Mouse (Mus musculus): ENCODE results near the gene Col24a1. TPM values are rescaled to one million over a fixed set of nuclear protein-coding genes. Genes with fewer than 3 reads are reported as not detected.

Gene Col24a1
- total and polyA plus RNA-seq, 2 experiments from 2014 or later = 0.35 to 11.7 TPM

- no peak for TF ChIP-seq CTCF (IDR thresholded peaks at IDR 0.05; ENCODE audit: low read depth)
- peaks cover 42% of the 10 kb centered on the region for H3K36me3 ChIP-seq (ENCODE audit: insufficient read depth)
- ATAC-seq (no peak), DNase-seq (no peak)
- H3K27me3 ChIP-seq (ENCODE audit: insufficient read depth, low read length) = no peaks in the 10 kb centered on the region
- H3K9ac ChIP-seq = no peak overlapping the region
- H3K9me3 ChIP-seq (ENCODE audit: low read length) = no peaks in the 10 kb centered on the region
- H3K4me3 ChIP-seq (ENCODE audit: low read depth, low read length) = no peak overlapping the region
- no peak overlapping the region for H3K27ac ChIP-seq (ENCODE audit: low read depth, low read length)
- no peak overlapping the region for H3K4me2 ChIP-seq (ENCODE audit: low read depth)
- WGBS = 95% methylated on average over 6 of the region's 6 CpGs
- no peaks in the 10 kb centered on the region for H3K4me1 ChIP-seq (ENCODE audit: insufficient read depth)
Measured at GRCm38 (mm10) chr3:145600801-145601200, 308.5 kb downstream of the Col24a1 start.

DNA sequence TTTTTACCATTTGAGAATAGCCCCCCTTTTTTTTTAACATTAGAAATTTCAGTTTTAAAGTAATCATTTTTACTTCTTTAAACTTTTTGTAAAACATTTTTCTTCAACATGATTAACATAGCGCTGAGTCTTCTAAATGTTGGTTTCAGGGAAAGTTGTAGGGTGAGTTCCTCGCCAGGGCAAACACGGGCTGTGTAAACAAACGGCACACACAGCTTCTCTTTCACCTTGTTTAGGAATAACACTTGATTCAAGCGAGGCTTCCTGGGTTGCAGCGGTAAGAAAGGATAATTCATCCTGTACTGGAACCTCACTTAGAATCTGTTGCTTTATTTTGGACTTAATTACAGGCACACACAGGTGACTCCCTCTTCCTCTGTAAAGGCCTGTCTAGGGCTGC, 309.1 kb downstream of the Col24a1 start:
- Histone ChIP-seq H3K9me3 (ENCODE audit: low read length) (no peaks in the 10 kb centered on the region), H3K27me3 (ENCODE audit: insufficient read depth, low read length) (no peaks in the 10 kb centered on the region), H3K4me2 (ENCODE audit: low read depth) (no peak overlapping the region), H3K27ac (ENCODE audit: low read depth, low read length) (no peak overlapping the region), H3K9ac (no peak overlapping the region), H3K4me3 (ENCODE audit: low read depth, low read length) (no peak overlapping the region), H3K36me3 (ENCODE audit: insufficient read depth) (peaks cover 42% of the 10 kb centered on the region), H3K4me1 (ENCODE audit: insufficient read depth) (no peaks in the 10 kb centered on the region)
- WGBS = 85% methylated on average over 6 of the region's 6 CpGs
- TF ChIP-seq CTCF (IDR thresholded peaks at IDR 0.05; ENCODE audit: low read depth) = no peak
- ATAC-seq = no peak
- no peak for DNase-seq

Other genes with a start within 250 kb of the Col24a1 start
- not detected in 2 replicates for gene Clca2, start 193.0 kb upstream of the Col24a1 start, total RNA-seq (2014; rRNA removed)
- gene Clca2, start 193.0 kb upstream of the Col24a1 start, polyA plus RNA-seq (2015; fragmentation: Nextera tagmentation; extraction: Ambion mirVana) = not detected in 2 replicates
- 13.1 and 16.8 TPM in 2 replicates for gene Odf2l, start 173.9 kb upstream of the Col24a1 start, total RNA-seq (2014; rRNA removed)
- gene Odf2l, start 173.9 kb upstream of the Col24a1 start, polyA plus RNA-seq (2015; fragmentation: Nextera tagmentation; extraction: Ambion mirVana) = 8.1 and 9.2 TPM in 2 replicates